Mouse (Mus musculus) E14TG2a.4 (cell line): ENCODE measurements at regions not wholly inside any gene's neighbourhood (a gene's known extent, or its start where the extent isn't known, plus 50 kb on each side); places are given as distances from the start of the nearest gene placed in this dataset.

Source experiments
- CTCF ChIP-seq: conservative IDR thresholded peaks from 2 replicates; pipeline ENCODE4 v1.5.1; 2014; ENCODE audit warnings: low read length
- NANOG ChIP-seq: IDR thresholded peaks from 2 replicates; pipeline ENCODE4 v1.6.1; 2014; ENCODE audit warnings: borderline replicate concordance, low read length, mixed read lengths
- POU5F1 ChIP-seq: IDR thresholded peaks from 2 replicates; pipeline ENCODE4 v1.6.1; 2014; ENCODE audit warnings: low read length, borderline replicate concordance

- TF ChIP-seq CTCF (no peak), NANOG (no peak), POU5F1 (no peak)
Observed at GRCm38 (mm10) chr3:42205640-42206039, 463.2 kb downstream of the D3Ertd751e start.
